Mouse (Mus musculus): Measurements from ENCODE around the gene Mpped2.

Gene Mpped2

GRCm38 (mm10) chr2:106696372-106696771, 3.3 kb downstream of the Mpped2 start:
- no peak for DNase-seq (ENCODE audit: low spot score in 2 of 2)

GRCm38 (mm10) chr2:106705664-106706063, 12.6 kb downstream of the Mpped2 start:
- DNase-seq (ENCODE audit: low spot score in 2 of 2): no peak

- no peak for DNase-seq (ENCODE audit: low spot score in 2 of 2)
Measured at GRCm38 (mm10) chr2:106707136-106707535, 14.1 kb downstream of the Mpped2 start.

- DNase-seq (ENCODE audit: low spot score in 2 of 2): no peak
Measured at GRCm38 (mm10) chr2:106710862-106711477, 17.9 kb downstream of the Mpped2 start.

GRCm38 (mm10) chr2:106711506-106711905, 18.4 kb downstream of the Mpped2 start:
- no peak for DNase-seq (ENCODE audit: low spot score in 2 of 2)

- DNase-seq (ENCODE audit: low spot score in 2 of 2): no peak
Measured at GRCm38 (mm10) chr2:106713151-106713550, 20.1 kb downstream of the Mpped2 start.

GRCm38 (mm10) chr2:106715674-106716364, 22.8 kb downstream of the Mpped2 start:
- no peak for DNase-seq (ENCODE audit: low spot score in 2 of 2)

GRCm38 (mm10) chr2:106716365-106716717, 23.3 kb downstream of the Mpped2 start:
- DNase-seq (ENCODE audit: low spot score in 2 of 2): no peak

- no peak for DNase-seq (ENCODE audit: low spot score in 2 of 2)
Measured at GRCm38 (mm10) chr2:106718888-106719287, 25.8 kb downstream of the Mpped2 start.

- no peak for DNase-seq (ENCODE audit: low spot score in 2 of 2)
Measured at GRCm38 (mm10) chr2:106719434-106719833, 26.4 kb downstream of the Mpped2 start.

GRCm38 (mm10) chr2:106720644-106721043, 27.6 kb downstream of the Mpped2 start:
- no peak for DNase-seq (ENCODE audit: low spot score in 2 of 2)

GRCm38 (mm10) chr2:106722020-106722419, 29.0 kb downstream of the Mpped2 start:
- DNase-seq (ENCODE audit: low spot score in 2 of 2): no peak

GRCm38 (mm10) chr2:106729951-106730564, 37.0 kb downstream of the Mpped2 start:
- no peak for DNase-seq (ENCODE audit: low spot score in 2 of 2)

GRCm38 (mm10) chr2:106730608-106731007, 37.5 kb downstream of the Mpped2 start:
- no peak for DNase-seq (ENCODE audit: low spot score in 2 of 2)

GRCm38 (mm10) chr2:106731478-106731877, 38.4 kb downstream of the Mpped2 start:
- DNase-seq (ENCODE audit: low spot score in 2 of 2): no peak

GRCm38 (mm10) chr2:106732171-106732570, 39.1 kb downstream of the Mpped2 start:
- no peak for DNase-seq (ENCODE audit: low spot score in 2 of 2)

- DNase-seq (ENCODE audit: low spot score in 2 of 2): no peak
Measured at GRCm38 (mm10) chr2:106733396-106733795, 40.3 kb downstream of the Mpped2 start.

- DNase-seq (ENCODE audit: low spot score in 2 of 2): no peak
Measured at GRCm38 (mm10) chr2:106734004-106734403, 40.9 kb downstream of the Mpped2 start.

GRCm38 (mm10) chr2:106735211-106735610, 42.1 kb downstream of the Mpped2 start:
- DNase-seq (ENCODE audit: low spot score in 2 of 2): no peak

GRCm38 (mm10) chr2:106735792-106736359, 42.8 kb downstream of the Mpped2 start:
- DNase-seq (ENCODE audit: low spot score in 2 of 2): no peak

- DNase-seq (ENCODE audit: low spot score in 2 of 2): no peak
Measured at GRCm38 (mm10) chr2:106738951-106739350, 45.9 kb downstream of the Mpped2 start.

- no peak for DNase-seq (ENCODE audit: low spot score in 2 of 2)
Measured at GRCm38 (mm10) chr2:106744086-106744485, 51.0 kb downstream of the Mpped2 start.

GRCm38 (mm10) chr2:106744601-106745000, 51.5 kb downstream of the Mpped2 start:
- no peak for DNase-seq (ENCODE audit: low spot score in 2 of 2)

Measured in urinary bladder, postnatal 4 days (tissue).